In genomic region chr4:41295960-41296359, GRCm38 (mm10) we compare ENCODE assay signal across 18 mouse cellular contexts. TPM values are rescaled to one million over a fixed set of nuclear protein-coding genes. Genes with fewer than 3 reads are reported as not detected.
DNase-seq lines count a peak whose midpoint lies in the region; ATAC-seq and TF ChIP-seq lines count a peak whose summit lies in the region.
"Had no signal": no experiment of that assay in that cellular context is flagged by ENCODE, and none has a peak within 500 bp of the region (broad histone marks: within the 10 kb centered on the region; RNA-seq: fewer than 3 reads in every experiment).

No protein-coding gene starts in this region.

- H3K4me1 ChIP-seq in bone marrow macrophage, adult 2 months (ENCODE audit: control insufficient read depth, insufficient read depth, low read length) = peaks cover 5% of the 10 kb centered on the region

- no peak for TF ChIP-seq POLR2A in bone marrow macrophage, adult 2 months (IDR thresholded peaks at IDR 0.05; ENCODE audit: borderline replicate concordance, low read depth, low read length)

- no peak for TF ChIP-seq CTCF in bone marrow macrophage, adult 2 months (IDR thresholded peaks at IDR 0.05; ENCODE audit: low read depth, low read length)

- no peak overlapping the region for H3K4me3 ChIP-seq in bone marrow macrophage, adult 2 months (ENCODE audit: insufficient read depth, low read length)

- peak; percentile 91 for ATAC-seq in megakaryocyte, adult 5-6 weeks (ENCODE audit: poor library complexity, severe bottlenecking)
- ATAC-seq: activated CD4-positive, CD25-positive, alpha-beta regulatory T cell, adult 4 months; CD4-positive, CD25-positive, alpha-beta regulatory T cell, adult 4 months; Patski had no signal

- no peak for DNase-seq in adrenal gland, adult 8-10 months
- DNase-seq in lung, postnatal 10 days = no peak
- DNase-seq: adrenal gland, adult 2 months; adrenal gland, postnatal 10 days; adrenal gland, postnatal 14 days; adrenal gland, postnatal 25 days; adrenal gland, postnatal 36 days; B cell, adult 2 months; cerebellum, adult 11 months; cerebellum, adult 11-12 months; cerebellum, adult 18-20 months; cerebellum, adult 2 months; cerebellum, adult 8-10 months had no signal

- H3K27ac ChIP-seq in bone marrow macrophage, adult 2 months (ENCODE audit: insufficient read depth, low read depth, low read length) = 0 out of 2 replicates have a peak overlapping the region, but pooled peaks have one; percentile 9

RNA-seq across cellular contexts. Expression of gene Dcaf12, which starts 18.7 kb away (rescaled TPM):
- 47.2 and 47.4 TPM in 2 replicates for polyA plus RNA-seq in bone marrow macrophage, adult 2 months (2012; ENCODE audit: insufficient read depth, insufficient read length, missing spikeins)
- total RNA-seq in megakaryocyte, adult 5-6 weeks (2015) = 50.4 and 52.9 TPM in 2 replicates
- 46.9 and 51.0 TPM in 2 replicates for total RNA-seq in megakaryocyte, adult 5-6 weeks (2017)
- total RNA-seq in adrenal gland, adult 8-10 months (2022) = 10 to 100 TPM; 46.6 to 55.3 (median 48.8) TPM

RNA-seq across cellular contexts. Expression of gene Ubap2, which starts 21.0 kb away (rescaled TPM):
- polyA plus RNA-seq in bone marrow macrophage, adult 2 months (2012; ENCODE audit: insufficient read depth, insufficient read length, missing spikeins) = 30.6 and 37.2 TPM in 2 replicates
- 26.1 and 35.6 TPM in 2 replicates for total RNA-seq in megakaryocyte, adult 5-6 weeks (2015)
- 11.3 and 12.3 TPM in 2 replicates for total RNA-seq in megakaryocyte, adult 5-6 weeks (2017)
- 10 to 100 TPM; 35.0 to 49.3 (median 40.2) TPM for total RNA-seq in adrenal gland, adult 8-10 months (2022)

RNA-seq across cellular contexts. Expression of gene Ubap1, which starts 52.8 kb away (rescaled TPM):
- polyA plus RNA-seq in bone marrow macrophage, adult 2 months (2012; ENCODE audit: insufficient read depth, insufficient read length, missing spikeins) = 106 and 116 TPM in 2 replicates
- total RNA-seq in megakaryocyte, adult 5-6 weeks (2015) = 49.9 and 51.2 TPM in 2 replicates
- 43.6 and 47.6 TPM in 2 replicates for total RNA-seq in megakaryocyte, adult 5-6 weeks (2017)
- total RNA-seq in adrenal gland, adult 8-10 months (2022) = 10 to 100 TPM; 47.8 to 55.8 (median 50.8) TPM
